Comparison of ENCODE assay signal across 15 mouse cellular contexts in genomic region chr9:103423384-103423783, GRCm38 (mm10). TPM values are rescaled to one million over a fixed set of nuclear protein-coding genes. Genes with fewer than 3 reads are reported as not detected.
DNase-seq lines count a peak whose midpoint lies in the region; ATAC-seq and TF ChIP-seq lines count a peak whose summit lies in the region.
"Had no signal": no experiment of that assay in that cellular context is flagged by ENCODE, and none has a peak within 500 bp of the region (broad histone marks: within the 10 kb centered on the region; RNA-seq: fewer than 3 reads in every experiment).

No protein-coding gene starts in this region.

- no peak overlapping the region for H3K4me2 ChIP-seq in embryonic facial prominence, embryonic 13.5 days
- H3K4me2 ChIP-seq in liver, postnatal 0 days (ENCODE audit: low read depth, low read length): no peak overlapping the region
- H3K4me2 ChIP-seq in liver, embryonic 11.5 days: no peak overlapping the region
- H3K4me2 ChIP-seq in forebrain, embryonic 16.5 days (ENCODE audit: low read length): no peak overlapping the region
- H3K4me2 ChIP-seq in kidney, embryonic 14.5 days (replicated peaks; ENCODE audit: low read depth, low read length): no peak overlapping the region
- H3K4me2 ChIP-seq: liver, embryonic 13.5 days had no signal

- no peak for DNase-seq in embryonic facial prominence, embryonic 10.5 days (ENCODE audit: low spot score)
- no peak for DNase-seq in liver, postnatal 0 days
- no peak for DNase-seq in liver, embryonic 11.5 days (ENCODE audit: low spot score)
- DNase-seq in retina, embryonic 14.5 days (ENCODE audit: low spot score): peak; percentile 10
- DNase-seq in gastrocnemius, postnatal 14 days: no peak
- DNase-seq: adrenal gland, postnatal 10 days; gastrocnemius, postnatal 25 days; kidney, adult 11 months; liver, embryonic 13.5 days; lung, postnatal 36 days had no signal

- no peak for TF ChIP-seq EP300 in liver, postnatal 0 days (IDR thresholded peaks at IDR 0.05; ENCODE audit: low read depth)

- no peak for TF ChIP-seq CTCF in liver, postnatal 0 days (IDR thresholded peaks at IDR 0.05; ENCODE audit: low read depth)

- no peaks in the 10 kb centered on the region for H3K9me3 ChIP-seq in embryonic facial prominence, embryonic 13.5 days
- H3K9me3 ChIP-seq in embryonic facial prominence, embryonic 10.5 days: no peaks in the 10 kb centered on the region
- no peaks in the 10 kb centered on the region for H3K9me3 ChIP-seq in liver, postnatal 0 days (ENCODE audit: low read length)
- no peaks in the 10 kb centered on the region for H3K9me3 ChIP-seq in liver, embryonic 11.5 days (ENCODE audit: control insufficient read depth, low read length)
- no peaks in the 10 kb centered on the region for H3K9me3 ChIP-seq in forebrain, embryonic 16.5 days (ENCODE audit: control insufficient read depth, low read length)
- no peaks in the 10 kb centered on the region for H3K9me3 ChIP-seq in kidney, embryonic 14.5 days (ENCODE audit: control insufficient read depth, low read length)
- H3K9me3 ChIP-seq: heart, embryonic 13.5 days; liver, embryonic 13.5 days had no signal

- ATAC-seq in embryonic facial prominence, embryonic 13.5 days (ENCODE audit: insufficient number of reproducible peaks, insufficient read depth, low FRiP score, low TSS enrichment, low read depth): no peak
- ATAC-seq in liver, postnatal 0 days: no peak
- no peak for ATAC-seq in liver, embryonic 11.5 days (replicated peaks; ENCODE audit: low FRiP score)
- peak; percentile 11; the same call in 1 of the 2 replicates for ATAC-seq in forebrain, embryonic 16.5 days
- ATAC-seq in kidney, embryonic 14.5 days (ENCODE audit: low FRiP score, low TSS enrichment): no peak

- peaks cover 21% of the 10 kb centered on the region for H3K4me1 ChIP-seq in embryonic facial prominence, embryonic 13.5 days
- H3K4me1 ChIP-seq in embryonic facial prominence, embryonic 10.5 days: peaks cover 26% of the 10 kb centered on the region
- no peaks in the 10 kb centered on the region for H3K4me1 ChIP-seq in liver, postnatal 0 days (ENCODE audit: insufficient read depth)
- H3K4me1 ChIP-seq in liver, embryonic 11.5 days (replicated peaks; ENCODE audit: control insufficient read depth, insufficient read depth, low read length): no peaks in the 10 kb centered on the region; the same call in 1 of the 2 replicates
- peaks cover 9% of the 10 kb centered on the region; the same call in 1 of the 2 replicates for H3K4me1 ChIP-seq in forebrain, embryonic 16.5 days (replicated peaks; ENCODE audit: control insufficient read depth, insufficient read depth, low read length)
- H3K4me1 ChIP-seq in kidney, embryonic 14.5 days (ENCODE audit: control insufficient read depth, insufficient read depth, low read length): no peaks in the 10 kb centered on the region
- H3K4me1 ChIP-seq: liver, embryonic 13.5 days had no signal

- H3K27ac ChIP-seq in embryonic facial prominence, embryonic 13.5 days: peak overlapping the region; percentile 22; the same call in 1 of the 2 replicates
- H3K27ac ChIP-seq in embryonic facial prominence, embryonic 10.5 days (replicated peaks): no peak overlapping the region
- 0 out of 2 replicates have a peak overlapping the region, but pooled peaks have one; percentile 3 for H3K27ac ChIP-seq in liver, postnatal 0 days (ENCODE audit: low read depth)
- no peak overlapping the region for H3K27ac ChIP-seq in liver, embryonic 11.5 days (ENCODE audit: low read depth, low read length)
- H3K27ac ChIP-seq in forebrain, embryonic 16.5 days (ENCODE audit: low read length): no peak overlapping the region
- H3K27ac ChIP-seq in kidney, embryonic 14.5 days (ENCODE audit: low read depth, low read length): no peak overlapping the region
- H3K27ac ChIP-seq: heart, embryonic 13.5 days; liver, embryonic 13.5 days had no signal

- WGBS in embryonic facial prominence, embryonic 13.5 days: 70% methylated on average over 7 of the region's 7 CpGs
- WGBS in embryonic facial prominence, embryonic 10.5 days: 74% methylated on average over 7 of the region's 7 CpGs
- 74% methylated on average over 7 of the region's 7 CpGs for WGBS in liver, postnatal 0 days (ENCODE audit: insufficient replicate concordance)
- WGBS in liver, embryonic 11.5 days: 83% methylated on average over 7 of the region's 7 CpGs
- WGBS in forebrain, embryonic 16.5 days: 31% methylated on average over 7 of the region's 7 CpGs
- WGBS in kidney, embryonic 14.5 days: 87% methylated on average over 7 of the region's 7 CpGs

- H3K9ac ChIP-seq in embryonic facial prominence, embryonic 13.5 days: no peak overlapping the region
- H3K9ac ChIP-seq in liver, postnatal 0 days (replicated peaks): no peak overlapping the region
- H3K9ac ChIP-seq in liver, embryonic 11.5 days (ENCODE audit: low read depth, low read length): no peak overlapping the region
- no peak overlapping the region for H3K9ac ChIP-seq in forebrain, embryonic 16.5 days (replicated peaks; ENCODE audit: low read depth, low read length)
- H3K9ac ChIP-seq in kidney, embryonic 14.5 days (ENCODE audit: low read depth, low read length): no peak overlapping the region
- H3K9ac ChIP-seq: heart, embryonic 13.5 days; liver, embryonic 13.5 days had no signal

- no peak overlapping the region for H3K4me3 ChIP-seq in embryonic facial prominence, embryonic 13.5 days
- no peak overlapping the region for H3K4me3 ChIP-seq in embryonic facial prominence, embryonic 10.5 days
- no peak overlapping the region for H3K4me3 ChIP-seq in liver, postnatal 0 days (ENCODE audit: low read depth, low read length)
- no peak overlapping the region for H3K4me3 ChIP-seq in liver, embryonic 11.5 days (ENCODE audit: low read depth, low read length)
- H3K4me3 ChIP-seq in forebrain, embryonic 16.5 days (replicated peaks; ENCODE audit: low read length): no peak overlapping the region
- no peak overlapping the region for H3K4me3 ChIP-seq in kidney, embryonic 14.5 days (ENCODE audit: low read length)
- H3K4me3 ChIP-seq: heart, embryonic 13.5 days; liver, embryonic 13.5 days; myocyte had no signal

- intact Hi-C loops in gastrocnemius, postnatal 14 days (cut with DNase I; ENCODE audit: low total_unique reads): no loop called here

- no peaks in the 10 kb centered on the region for H3K27me3 ChIP-seq in embryonic facial prominence, embryonic 13.5 days
- H3K27me3 ChIP-seq in embryonic facial prominence, embryonic 10.5 days (replicated peaks; ENCODE audit: low read depth, poor library complexity, severe bottlenecking): no peaks in the 10 kb centered on the region
- H3K27me3 ChIP-seq in liver, postnatal 0 days (ENCODE audit: insufficient read depth, low read length): no peaks in the 10 kb centered on the region
- no peaks in the 10 kb centered on the region for H3K27me3 ChIP-seq in liver, embryonic 11.5 days (replicated peaks; ENCODE audit: control insufficient read depth, insufficient read depth, low read length)
- no peaks in the 10 kb centered on the region for H3K27me3 ChIP-seq in forebrain, embryonic 16.5 days (replicated peaks; ENCODE audit: control insufficient read depth, insufficient read depth, low read length)
- H3K27me3 ChIP-seq in kidney, embryonic 14.5 days (ENCODE audit: control insufficient read depth, insufficient read depth, low read length): no peaks in the 10 kb centered on the region
- H3K27me3 ChIP-seq: heart, embryonic 13.5 days; liver, embryonic 13.5 days had no signal

- H3K36me3 ChIP-seq in embryonic facial prominence, embryonic 13.5 days: no peaks in the 10 kb centered on the region
- H3K36me3 ChIP-seq in embryonic facial prominence, embryonic 10.5 days (replicated peaks): no peaks in the 10 kb centered on the region
- H3K36me3 ChIP-seq in liver, postnatal 0 days (replicated peaks; ENCODE audit: insufficient read depth, low read length): no peaks in the 10 kb centered on the region
- no peaks in the 10 kb centered on the region for H3K36me3 ChIP-seq in liver, embryonic 11.5 days (ENCODE audit: control insufficient read depth, insufficient read depth, low read length)
- H3K36me3 ChIP-seq in forebrain, embryonic 16.5 days (ENCODE audit: control insufficient read depth, insufficient read depth): no peaks in the 10 kb centered on the region
- H3K36me3 ChIP-seq in kidney, embryonic 14.5 days (ENCODE audit: control insufficient read depth, insufficient read depth, low read length): no peaks in the 10 kb centered on the region
- H3K36me3 ChIP-seq: heart, embryonic 13.5 days; liver, embryonic 13.5 days had no signal

RNA-seq across cellular contexts. Expression of gene Bfsp2, which starts 56.8 kb away (rescaled TPM):
- polyA plus RNA-seq in embryonic facial prominence, embryonic 13.5 days (2015; fragmentation: Nextera tagmentation; extraction: Ambion mirVana): 2.6 and 5.1 TPM in 2 replicates
- 0.75 and 1.3 TPM in 2 replicates for polyA plus RNA-seq in embryonic facial prominence, embryonic 10.5 days (2016; fragmentation: Nextera tagmentation; extraction: Ambion mirVana)
- polyA plus RNA-seq in liver, postnatal 0 days (2015; fragmentation: Nextera tagmentation; extraction: Ambion mirVana): 5.5 and 6.3 TPM in 2 replicates
- 0.42 and 0.55 TPM in 2 replicates for polyA plus RNA-seq in liver, embryonic 11.5 days (2014; fragmentation: Nextera tagmentation; extraction: Ambion mirVana)
- polyA plus RNA-seq in forebrain, embryonic 16.5 days (2015; fragmentation: Nextera tagmentation; extraction: Ambion mirVana): 0.90 and 1.1 TPM in 2 replicates
- polyA plus RNA-seq in kidney, embryonic 14.5 days (2014; fragmentation: Nextera tagmentation; extraction: Ambion mirVana): 0.60 and 0.70 TPM in 2 replicates
- under 1 TPM; 0.37 to 0.42 TPM for total RNA-seq in gastrocnemius, postnatal 14 days (2021)

RNA-seq across cellular contexts. Expression of gene Cdv3, which starts 57.7 kb away (rescaled TPM):
- 117 and 125 TPM in 2 replicates for polyA plus RNA-seq in embryonic facial prominence, embryonic 13.5 days (2015; fragmentation: Nextera tagmentation; extraction: Ambion mirVana)
- 184 and 185 TPM in 2 replicates for polyA plus RNA-seq in embryonic facial prominence, embryonic 10.5 days (2016; fragmentation: Nextera tagmentation; extraction: Ambion mirVana)
- polyA plus RNA-seq in liver, postnatal 0 days (2015; fragmentation: Nextera tagmentation; extraction: Ambion mirVana): 34.6 and 36.6 TPM in 2 replicates
- 123 and 137 TPM in 2 replicates for polyA plus RNA-seq in liver, embryonic 11.5 days (2014; fragmentation: Nextera tagmentation; extraction: Ambion mirVana)
- 82.8 and 113 TPM in 2 replicates for polyA plus RNA-seq in forebrain, embryonic 16.5 days (2015; fragmentation: Nextera tagmentation; extraction: Ambion mirVana)
- polyA plus RNA-seq in kidney, embryonic 14.5 days (2014; fragmentation: Nextera tagmentation; extraction: Ambion mirVana): 82.9 and 114 TPM in 2 replicates
- total RNA-seq in gastrocnemius, postnatal 14 days (2021): 100 to 1,000 TPM; 105 to 121 TPM

Comparison
In these comparisons a context has a peak if more than half of its experiments do, and no peak if none do; other contexts are left out.
1. H3K27ac ChIP-seq: peak in embryonic facial prominence, embryonic 13.5 days (single experiment) and liver, postnatal 0 days (single experiment); none in embryonic facial prominence, embryonic 10.5 days (single experiment), liver, embryonic 11.5 days (single experiment), forebrain, embryonic 16.5 days (single experiment) and kidney, embryonic 14.5 days (single experiment).